Mouse (Mus musculus) spleen, postnatal 14 days (tissue): ENCODE measurements around the gene Prop1.

Source experiments
- DNase-seq, 2 experiments: peaks; one replicate each; pipeline ENCODE4 v3.0.0; 2021 to 2022; ENCODE audit warnings: low spot score in 2 of 2

The Prop1 gene

DNA sequence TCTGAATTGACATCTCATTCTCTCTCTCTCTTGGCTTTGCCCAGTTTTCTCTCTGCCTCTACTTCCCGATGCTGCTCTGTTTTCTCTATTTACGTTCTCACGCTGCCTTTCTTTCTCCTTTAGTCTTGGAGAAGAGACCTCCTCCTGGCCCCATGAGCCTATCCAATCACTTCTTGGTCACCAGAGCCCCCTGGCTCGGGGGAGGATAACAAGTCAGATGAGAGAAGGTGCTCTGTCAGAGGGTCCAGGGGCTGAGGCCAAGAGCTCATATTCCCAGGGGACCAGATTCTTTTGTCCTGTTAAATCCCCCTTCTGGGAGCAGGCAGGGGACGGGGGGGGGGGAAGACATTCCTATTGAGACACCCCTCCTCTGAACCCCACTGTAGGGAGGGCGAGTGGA lies at the start of gene Prop1:
Gene Prop1, minus strand, starts transcription at position 101 of the 400 bp plus-strand sequence.
- DNase-seq, result no peak

GRCm38 (mm10) chr11:51003296-51003695 lies 49.7 kb upstream of the Prop1 start, which contains the start of gene Olfr51:
Olfr51 (plus strand) TSS chr11:51003596.
- DNase-seq, result no peak

GRCm38 (mm10) chr11:50981667-50982066 lies 28.1 kb upstream of the Prop1 start, which contains the start of gene Olfr1377:
Olfr1377 (plus strand) TSS chr11:50981967.
- no peak for DNase-seq

DNA sequence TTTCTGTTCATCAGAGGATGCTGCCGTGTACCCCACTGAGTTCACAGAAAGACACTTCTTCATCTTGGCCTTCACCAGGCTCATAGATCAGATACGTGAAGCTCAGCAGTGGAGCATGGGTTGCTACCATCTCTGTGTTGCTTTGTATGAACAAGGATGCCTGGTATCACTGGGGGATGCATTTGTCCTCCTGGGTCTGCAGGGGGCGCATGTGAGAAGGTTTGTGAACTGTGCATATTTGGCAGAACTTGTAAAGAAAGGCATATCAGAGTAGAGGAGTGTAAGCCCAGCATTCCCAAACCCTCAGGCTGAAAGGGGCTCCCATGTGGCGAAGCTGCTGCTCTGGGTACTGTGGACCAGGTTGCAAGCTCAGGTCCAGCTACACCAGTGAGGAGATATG lies 23.7 kb upstream of the Prop1 start:
- no peak for DNase-seq

DNA sequence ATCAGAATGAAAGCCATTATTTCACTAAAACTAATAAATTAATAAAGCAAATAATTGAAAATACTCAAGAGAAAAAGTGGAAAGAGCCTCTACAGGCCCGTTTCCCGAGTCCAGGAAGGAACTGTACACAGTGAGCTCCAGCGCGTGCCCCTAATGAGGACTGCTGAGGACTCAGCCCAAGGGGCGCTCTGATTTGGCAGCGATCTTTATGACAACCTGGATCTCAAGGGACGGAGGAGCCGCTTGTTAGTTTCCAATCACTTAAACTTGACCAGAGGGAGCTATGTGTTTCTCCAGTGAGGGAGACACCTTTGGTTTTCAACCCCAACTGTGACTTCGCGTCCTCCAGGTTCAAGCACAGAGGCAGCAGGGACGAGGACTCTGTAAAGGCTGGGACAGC lies 12.7 kb upstream of the Prop1 start, which contains the start of gene Olfr1378:
Gene Olfr1378, plus strand, starts transcription at position 301 of the 400 bp plus-strand sequence.
- no peak for DNase-seq

DNA sequence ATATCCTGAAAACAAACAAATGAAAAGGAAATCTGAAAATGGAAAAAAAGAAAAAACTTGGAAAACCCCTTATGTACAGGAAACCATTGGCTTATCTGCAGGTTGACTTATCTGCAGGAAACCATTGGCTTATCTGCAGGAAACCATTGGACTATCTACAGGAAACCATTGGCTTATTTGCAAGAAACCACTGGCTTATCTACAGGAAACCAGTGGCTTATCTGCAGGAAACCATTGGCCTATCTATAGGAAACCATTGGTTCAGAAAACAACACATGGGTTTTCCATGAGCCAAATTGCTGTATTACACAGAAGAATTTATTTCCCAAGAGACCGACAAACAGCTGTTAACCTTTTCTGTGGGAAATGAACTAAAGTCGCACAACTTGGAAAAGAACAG lies 11.3 kb upstream of the Prop1 start:
- DNase-seq, result no peak

DNA sequence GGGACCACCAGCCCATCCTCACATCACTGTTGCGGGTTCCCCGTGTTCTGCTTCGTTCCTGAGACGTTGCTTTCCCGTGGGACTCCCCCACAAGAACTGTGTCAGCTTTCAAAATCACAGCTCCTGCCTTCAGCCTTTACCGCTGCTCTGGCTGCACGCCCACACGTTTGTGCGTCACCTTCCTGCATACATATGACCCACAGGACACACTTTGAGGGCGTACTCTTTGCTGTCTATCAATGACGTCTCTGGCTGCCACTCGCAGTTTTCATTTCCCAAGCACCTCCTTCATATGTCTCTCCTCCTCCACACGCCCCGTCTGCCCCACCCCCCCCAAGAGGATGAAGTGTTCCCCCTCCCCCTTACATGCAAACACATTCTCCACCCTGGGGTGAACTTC lies 1.3 kb downstream of the Prop1 start:
- no peak for DNase-seq

- no peak for DNase-seq
Observed at GRCm38 (mm10) chr11:50943506-50943905, 10.1 kb downstream of the Prop1 start, which contains the start of gene 4933414I15Rik. 4933414I15Rik (minus strand) TSS chr11:50943765.

GRCm38 (mm10) chr11:50942386-50942785 lies 11.2 kb downstream of the Prop1 start:
- DNase-seq, result no peak

GRCm38 (mm10) chr11:50939621-50940366 lies 13.8 kb downstream of the Prop1 start:
- DNase-seq, result no peak

DNA sequence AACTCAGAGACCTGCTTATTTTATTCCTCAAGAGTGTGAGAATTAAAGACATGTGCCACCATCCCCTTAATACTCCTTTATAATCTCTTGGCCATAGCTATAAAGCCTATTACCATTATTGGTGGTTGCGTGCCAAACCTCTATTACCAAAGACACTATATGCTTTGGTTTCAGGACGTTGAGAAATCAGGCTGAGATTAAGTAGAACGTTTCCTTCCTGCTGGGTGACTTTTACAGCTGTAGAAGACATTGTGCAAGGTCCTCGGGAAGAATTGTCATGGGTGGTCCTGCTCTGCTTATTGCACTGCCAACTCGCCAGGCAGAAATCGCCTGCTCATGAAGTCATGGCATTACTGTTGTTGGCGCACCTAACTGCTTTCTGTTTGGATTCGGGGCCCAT lies 15.1 kb downstream of the Prop1 start:
- DNase-seq, result no peak

DNA sequence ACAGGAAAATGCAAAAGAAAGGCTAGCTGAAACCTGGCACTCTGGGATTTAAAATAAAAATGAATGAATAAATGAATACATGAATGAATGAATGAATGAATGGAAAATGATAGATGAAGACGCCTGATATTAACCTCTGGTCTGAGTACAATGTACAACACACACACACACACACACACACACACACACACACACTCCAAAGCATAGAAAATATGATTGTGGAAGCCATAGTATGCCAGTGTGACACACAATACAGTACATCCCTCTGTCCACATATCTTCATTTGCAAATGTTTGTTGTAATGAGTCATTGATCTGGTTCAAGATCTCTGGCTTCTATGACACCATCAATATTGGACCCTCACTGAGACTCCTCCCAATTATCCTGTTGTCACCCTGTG lies 21.5 kb downstream of the Prop1 start:
- DNase-seq, result no peak

DNA sequence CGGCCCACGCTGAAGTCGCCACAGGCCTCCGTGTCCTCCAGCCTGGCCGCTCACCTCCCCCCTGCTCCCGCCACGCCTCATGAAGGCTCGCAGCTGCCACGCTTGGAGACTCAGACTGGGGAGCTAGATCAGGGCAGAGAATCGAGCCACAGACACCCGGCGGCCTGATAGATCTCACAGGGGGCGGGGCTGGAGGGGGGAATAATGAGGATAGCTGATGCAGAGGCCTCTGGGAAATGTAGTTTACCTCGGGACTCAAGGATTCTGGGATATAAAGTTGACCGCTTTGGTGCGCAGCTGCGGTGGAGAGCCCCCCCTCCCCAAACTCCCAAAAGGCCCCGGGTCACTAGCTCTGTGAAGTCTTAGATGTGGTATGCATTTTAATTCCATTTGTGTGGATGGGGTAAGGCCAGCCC lies 22.1 kb downstream of the Prop1 start, which contains the start of gene Zfp354b:
Gene Zfp354b, minus strand, starts transcription at position 183 of the 416 bp plus-strand sequence.
- DNase-seq, result peak in 1 of 2 experiments; percentile 41

GRCm38 (mm10) chr11:50931021-50931420 lies 22.5 kb downstream of the Prop1 start:
- no peak for DNase-seq

DNA sequence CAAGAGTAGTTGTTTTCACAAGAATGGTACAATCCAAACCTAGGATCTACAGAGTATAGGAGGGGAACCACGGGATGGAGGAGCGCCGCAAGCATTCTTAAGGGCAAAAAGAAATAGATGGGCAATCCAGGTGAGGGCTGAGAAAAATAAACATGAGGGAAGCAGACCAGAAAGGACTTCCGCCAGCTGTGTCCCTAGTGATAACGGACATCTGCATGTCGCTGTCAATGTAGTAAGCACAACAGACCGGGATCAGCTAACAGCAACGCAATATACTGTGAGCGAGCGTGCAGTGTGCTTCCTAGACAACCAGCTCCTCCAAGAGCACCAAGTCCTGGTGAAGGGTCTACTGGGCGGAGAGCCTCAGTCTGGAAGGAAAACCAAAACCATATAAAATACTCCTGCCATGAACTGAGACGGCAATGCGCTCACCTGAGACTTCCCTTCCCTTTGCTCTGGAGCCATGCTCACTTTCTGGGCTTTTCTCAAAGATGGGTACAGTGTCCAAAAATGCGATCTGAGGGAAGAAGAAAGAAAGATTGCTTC lies 23.0 kb downstream of the Prop1 start:
- no peak for DNase-seq

DNA sequence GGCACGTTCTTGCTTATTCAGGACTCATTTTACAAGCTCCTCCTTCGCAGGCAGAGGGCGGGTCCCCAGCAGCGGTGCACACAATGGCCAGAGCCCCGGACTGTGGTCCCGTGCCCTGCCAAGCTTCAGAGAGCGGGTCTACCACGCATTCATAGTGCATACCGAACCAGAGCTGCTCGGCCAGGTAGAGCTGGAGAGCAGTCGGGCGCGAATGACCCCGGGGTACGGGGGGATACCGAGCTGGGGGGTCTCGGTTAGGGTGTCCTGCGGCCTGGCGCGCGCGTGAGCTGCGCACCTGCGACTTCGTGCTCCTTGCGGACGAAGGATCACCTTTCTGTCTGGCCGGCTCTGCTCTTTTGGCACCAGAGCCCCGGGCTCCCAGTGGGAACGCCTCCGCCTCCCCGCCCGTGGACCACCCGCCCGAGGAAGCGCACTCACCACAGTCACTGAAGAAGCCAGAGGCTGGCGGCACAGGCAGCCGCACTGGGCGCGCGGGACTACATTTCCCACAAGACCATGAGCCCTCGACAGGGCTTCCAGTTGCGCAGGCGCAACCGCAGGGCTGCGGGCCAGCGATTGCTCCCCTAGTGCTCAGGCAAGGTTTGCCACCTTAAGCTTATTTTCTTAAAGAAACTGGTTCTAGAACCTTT lies 37.8 kb downstream of the Prop1 start, which contains the start of gene Zfp2:
Gene Zfp2, minus strand, starts transcription at position 495 of the 650 bp plus-strand sequence.
- DNase-seq, result peak; percentile 60 to 73

DNA sequence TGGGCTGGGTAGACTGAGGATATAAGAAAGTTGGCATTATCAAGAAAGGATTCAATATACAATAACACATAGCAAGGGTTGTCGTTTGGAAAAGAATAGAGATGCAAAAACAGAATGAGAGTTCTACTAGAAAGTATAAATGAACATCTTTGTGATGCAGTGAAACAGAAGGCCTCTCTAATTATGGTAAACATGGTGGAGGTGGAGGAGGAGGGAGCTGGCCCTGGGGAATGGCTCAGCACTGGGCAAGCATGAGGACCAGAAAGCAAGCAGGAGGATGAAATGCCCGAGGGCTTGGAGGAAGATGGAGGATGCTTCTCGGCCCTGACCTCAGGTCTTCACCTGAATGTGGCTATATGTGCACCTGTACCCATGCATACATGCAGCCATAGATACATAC lies 39.1 kb downstream of the Prop1 start:
- no peak for DNase-seq

DNA sequence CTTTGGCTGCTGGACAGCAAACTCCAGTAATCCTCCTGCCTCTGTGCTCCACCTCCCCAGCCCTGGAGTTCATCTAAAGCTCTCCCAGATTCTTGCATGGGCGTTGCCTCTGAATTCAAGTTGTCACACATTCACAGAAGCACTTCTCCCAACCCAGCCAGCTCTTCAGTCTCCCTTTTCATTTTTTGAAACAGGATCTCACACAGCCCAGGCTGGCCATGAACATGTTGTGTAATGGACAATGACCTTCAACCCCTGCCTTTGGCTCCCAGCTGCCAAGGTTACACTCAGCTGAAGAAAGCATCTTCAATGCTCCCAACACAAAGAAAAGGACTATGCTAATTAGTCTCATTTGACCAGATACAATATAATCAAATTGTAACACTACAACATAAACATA lies 40.3 kb downstream of the Prop1 start:
- no peak for DNase-seq

- no peak for DNase-seq
Observed at GRCm38 (mm10) chr11:50908136-50908535, 45.4 kb downstream of the Prop1 start.
